Mouse (Mus musculus): ENCODE measurements at regions not wholly inside any gene's neighbourhood (a gene's known extent, or its start where the extent isn't known, plus 50 kb on each side); places are given as distances from the start of the nearest gene placed in this dataset.

DNA sequence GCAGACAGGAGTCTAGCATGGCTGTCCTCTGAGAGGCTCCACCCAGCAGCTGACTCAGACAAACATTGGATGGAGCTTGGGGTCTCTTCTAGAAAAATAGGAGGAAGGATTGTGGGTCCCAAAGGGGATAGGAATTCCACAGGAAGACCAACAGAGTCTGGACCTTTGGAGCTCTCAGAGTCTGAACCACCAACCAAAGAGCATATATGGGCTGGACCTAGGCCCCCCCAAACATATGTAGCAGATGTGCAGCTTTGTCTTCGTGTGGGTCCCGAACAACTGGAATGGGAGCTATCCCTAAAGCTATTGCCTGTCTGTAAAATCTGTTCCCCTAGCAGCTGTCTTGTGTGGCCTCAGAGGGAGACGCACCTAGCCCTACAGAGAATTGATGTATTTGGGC is 50.1 kb upstream of the Cpm start:
- H3K36me3 ChIP-seq (ENCODE audit: control insufficient read depth, insufficient read depth, low read length): no peaks in the 10 kb centered on the region
- H3K4me1 ChIP-seq (ENCODE audit: control insufficient read depth, insufficient read depth, low read length): peaks cover 12% of the 10 kb centered on the region
- H3K27ac ChIP-seq (replicated peaks; ENCODE audit: low read depth, low read length): no peak overlapping the region
- H3K4me2 ChIP-seq (replicated peaks; ENCODE audit: low read depth, low read length, severe bottlenecking): no peak overlapping the region
- no peaks in the 10 kb centered on the region for H3K9me3 ChIP-seq (ENCODE audit: control insufficient read depth, low read length)
- 72% methylated on average over 3 of the region's 3 CpGs for WGBS
- DNase-seq (ENCODE audit: low spot score) (no peak), ATAC-seq (ENCODE audit: low FRiP score, low read depth) (no peak)
- TF ChIP-seq POLR2A (IDR thresholded peaks at IDR 0.05; ENCODE audit: borderline replicate concordance, extremely low read depth, insufficient read depth, insufficient read length): no peak
- H3K27me3 ChIP-seq (ENCODE audit: control insufficient read depth, insufficient read depth, low read length): no peaks in the 10 kb centered on the region
- H3K9ac ChIP-seq (ENCODE audit: low read depth, low read length, severe bottlenecking): no peak overlapping the region
- H3K4me3 ChIP-seq (replicated peaks; ENCODE audit: low read length): no peak overlapping the region

DNA sequence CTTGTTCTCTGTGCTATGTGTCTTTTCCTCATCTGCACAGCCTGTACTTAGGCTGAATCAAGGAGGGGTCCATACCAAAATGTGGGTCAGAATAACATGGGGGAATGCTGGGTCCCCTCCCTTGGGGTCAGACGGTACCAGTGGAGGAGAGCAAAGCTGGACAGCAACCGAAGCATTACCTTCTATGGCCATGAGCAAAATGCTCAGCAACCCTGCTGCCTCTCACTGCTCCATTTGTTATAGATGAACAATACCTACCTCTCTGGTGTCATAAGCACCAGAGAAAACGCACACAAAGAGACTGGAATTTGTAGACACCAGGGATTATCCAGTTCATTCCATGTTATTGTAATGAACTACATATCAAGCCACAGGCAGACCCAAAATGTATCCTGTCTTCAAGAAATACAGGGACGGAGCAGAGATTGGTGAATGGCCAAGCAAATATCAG is 50.6 kb upstream of the Cpm start:
- peaks cover 8% of the 10 kb centered on the region for H3K4me1 ChIP-seq (ENCODE audit: control insufficient read depth, insufficient read depth, low read length)
- ATAC-seq (ENCODE audit: low FRiP score, low read depth): no peak
- H3K9me3 ChIP-seq (ENCODE audit: control insufficient read depth, low read length): no peaks in the 10 kb centered on the region
- no peak overlapping the region for H3K9ac ChIP-seq (ENCODE audit: low read depth, low read length, severe bottlenecking)
- no peak overlapping the region for H3K4me2 ChIP-seq (replicated peaks; ENCODE audit: low read depth, low read length, severe bottlenecking)
- no peaks in the 10 kb centered on the region for H3K27me3 ChIP-seq (ENCODE audit: control insufficient read depth, insufficient read depth, low read length)
- 82% methylated on average over 4 of the region's 4 CpGs for WGBS
- no peak for DNase-seq (ENCODE audit: low spot score)
- H3K4me3 ChIP-seq (replicated peaks; ENCODE audit: low read length): no peak overlapping the region
- no peak for TF ChIP-seq POLR2A (IDR thresholded peaks at IDR 0.05; ENCODE audit: borderline replicate concordance, extremely low read depth, insufficient read depth, insufficient read length)
- no peak overlapping the region for H3K27ac ChIP-seq (replicated peaks; ENCODE audit: low read depth, low read length)
- H3K36me3 ChIP-seq (ENCODE audit: control insufficient read depth, insufficient read depth, low read length): no peaks in the 10 kb centered on the region

DNA sequence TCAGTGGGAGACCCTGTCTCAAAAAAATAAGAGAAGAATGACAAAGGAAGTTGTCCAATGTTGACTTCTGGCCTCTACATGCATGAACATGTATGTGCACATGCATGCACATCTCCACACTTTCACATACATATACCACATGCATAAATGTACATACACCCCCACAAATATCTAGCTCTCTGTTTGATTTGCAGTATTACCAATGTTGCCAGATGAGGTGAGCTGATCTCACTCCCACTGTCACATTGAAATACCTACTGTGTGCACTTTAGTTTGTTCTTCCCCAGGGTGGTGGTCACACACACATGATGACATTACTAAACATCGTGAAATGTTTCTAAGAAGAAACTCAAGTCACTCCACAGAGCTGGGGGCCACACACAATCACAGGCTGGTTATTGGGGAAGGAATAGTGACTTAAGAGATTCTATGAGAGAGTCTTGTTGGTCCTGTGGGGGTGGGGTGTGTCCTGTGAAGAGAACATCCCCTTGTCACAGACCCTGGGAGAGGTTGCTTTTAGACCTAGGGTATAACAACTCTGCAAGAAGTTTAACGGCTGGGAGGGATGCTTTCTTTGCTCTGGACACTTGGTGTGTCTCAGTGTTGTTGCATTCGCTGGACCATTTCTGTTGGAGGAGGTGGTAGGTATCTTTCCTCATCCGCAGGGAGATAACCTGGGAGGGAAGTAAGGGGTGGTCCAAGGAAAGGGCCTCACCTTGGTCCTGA is 51.2 kb upstream of the Cpm start:
- Histone ChIP-seq H3K27ac (replicated peaks; ENCODE audit: low read depth, low read length) (no peak overlapping the region), H3K4me1 (ENCODE audit: control insufficient read depth, insufficient read depth, low read length) (peaks cover 2% of the 10 kb centered on the region; the same call in 1 of the 2 replicates), H3K4me2 (replicated peaks; ENCODE audit: low read depth, low read length, severe bottlenecking) (no peak overlapping the region), H3K9ac (ENCODE audit: low read depth, low read length, severe bottlenecking) (no peak overlapping the region), H3K9me3 (ENCODE audit: control insufficient read depth, low read length) (no peaks in the 10 kb centered on the region), H3K36me3 (ENCODE audit: control insufficient read depth, insufficient read depth, low read length) (no peaks in the 10 kb centered on the region), H3K27me3 (ENCODE audit: control insufficient read depth, insufficient read depth, low read length) (no peaks in the 10 kb centered on the region), H3K4me3 (replicated peaks; ENCODE audit: low read length) (no peak overlapping the region)
- ATAC-seq (ENCODE audit: low FRiP score, low read depth): no peak
- DNase-seq (ENCODE audit: low spot score): no peak
- no peak for TF ChIP-seq POLR2A (IDR thresholded peaks at IDR 0.05; ENCODE audit: borderline replicate concordance, extremely low read depth, insufficient read depth, insufficient read length)
- WGBS: 95% methylated on average over 4 of the region's 4 CpGs

DNA sequence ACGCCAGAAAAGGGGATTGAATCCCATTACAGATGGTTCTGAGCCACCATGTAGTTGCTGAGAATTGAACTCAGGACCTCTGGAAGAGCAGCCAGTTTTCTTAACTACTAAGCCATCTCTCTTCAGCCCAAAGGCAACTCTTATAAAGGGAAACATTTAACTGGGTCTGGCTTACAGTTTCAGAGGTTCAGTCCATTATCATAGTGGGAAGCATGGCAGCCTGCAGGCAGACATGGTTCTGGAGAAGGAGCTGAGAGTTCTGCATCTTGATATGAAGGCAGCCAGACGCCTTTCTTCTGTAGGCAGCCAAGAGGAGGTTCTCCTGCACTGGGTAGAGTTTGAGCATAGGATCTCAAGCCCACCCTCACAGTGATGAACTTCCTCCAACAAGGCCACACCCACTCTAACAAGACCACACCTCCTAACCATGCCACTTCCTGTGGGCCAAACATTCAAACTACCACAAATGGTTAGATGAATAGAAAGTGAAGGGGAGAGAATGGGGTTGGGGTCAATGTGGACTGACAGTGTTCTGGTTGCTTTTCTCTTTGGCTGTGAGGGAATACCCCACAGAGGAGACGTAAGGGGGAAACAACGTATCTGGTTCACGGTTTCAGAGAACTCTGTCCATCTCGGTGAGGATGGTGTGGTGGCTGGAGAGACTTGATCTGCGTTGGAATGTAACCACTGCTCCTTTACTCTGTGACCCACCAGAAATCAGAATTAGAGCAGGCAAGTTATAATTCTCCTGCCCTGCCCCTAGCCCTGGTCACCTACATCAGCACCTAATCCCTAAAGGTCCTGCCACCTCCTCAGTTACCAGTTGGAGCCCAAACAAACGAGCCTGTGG is 52.2 kb upstream of the Cpm start:
- DNase-seq (ENCODE audit: low spot score) (no peak), ATAC-seq (ENCODE audit: low FRiP score, low read depth) (no peak)

DNA sequence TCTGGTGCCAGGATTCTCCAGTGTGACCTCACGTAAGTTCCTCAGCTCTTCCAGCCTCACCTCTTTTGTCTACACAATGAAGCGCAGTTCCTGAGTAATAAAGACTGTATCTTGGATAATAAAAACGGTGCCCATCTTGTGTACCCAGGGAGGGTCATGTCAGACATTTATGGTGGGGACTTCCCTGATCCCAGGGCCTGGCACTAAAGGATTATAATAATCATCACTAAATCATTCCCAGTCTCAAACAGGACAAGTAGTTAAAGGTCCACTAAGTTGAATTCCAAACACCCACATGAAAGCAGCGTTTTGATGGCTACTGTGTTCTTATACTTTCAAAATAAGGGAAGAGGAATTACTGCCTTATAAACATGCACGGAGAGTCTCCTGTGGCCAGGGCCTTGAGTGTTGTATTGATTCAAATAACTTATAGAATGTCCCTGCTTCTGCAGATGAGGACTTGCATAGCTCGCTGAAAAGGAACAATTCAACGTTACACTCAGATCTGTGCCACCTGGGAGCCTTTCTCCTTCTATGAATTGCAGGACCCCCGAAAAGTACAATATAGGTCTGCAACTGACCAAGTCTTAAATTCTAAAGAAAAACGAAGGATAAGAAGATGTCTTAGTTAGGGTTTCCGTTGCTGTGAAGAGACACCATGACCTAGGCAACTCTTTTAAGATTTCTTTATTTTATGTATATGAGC is 53.0 kb upstream of the Cpm start:
- H3K27ac ChIP-seq (replicated peaks; ENCODE audit: low read depth, low read length): no peak overlapping the region
- 71% methylated on average over 10 of the region's 10 CpGs for WGBS
- no peaks in the 10 kb centered on the region for H3K36me3 ChIP-seq (ENCODE audit: control insufficient read depth, insufficient read depth, low read length)
- ATAC-seq (ENCODE audit: low FRiP score, low read depth) (no peak), DNase-seq (ENCODE audit: low spot score) (no peak)
- no peaks in the 10 kb centered on the region for H3K27me3 ChIP-seq (ENCODE audit: control insufficient read depth, insufficient read depth, low read length)
- no peak overlapping the region for H3K4me2 ChIP-seq (replicated peaks; ENCODE audit: low read depth, low read length, severe bottlenecking)
- no peak for TF ChIP-seq POLR2A (IDR thresholded peaks at IDR 0.05; ENCODE audit: borderline replicate concordance, extremely low read depth, insufficient read depth, insufficient read length)
- no peak overlapping the region for H3K4me3 ChIP-seq (replicated peaks; ENCODE audit: low read length)
- H3K4me1 ChIP-seq (ENCODE audit: control insufficient read depth, insufficient read depth, low read length): 0 out of 2 replicates have a peak, but pooled peaks cover 6% of the 10 kb centered on the region
- H3K9ac ChIP-seq (ENCODE audit: low read depth, low read length, severe bottlenecking): no peak overlapping the region
- H3K9me3 ChIP-seq (ENCODE audit: control insufficient read depth, low read length): no peaks in the 10 kb centered on the region

More for the DNA sequence above, 52.2 kb upstream of the Cpm start:
- no peaks in the 10 kb centered on the region for H3K9me3 ChIP-seq (ENCODE audit: control insufficient read depth, low read length)
- no peak overlapping the region for H3K9ac ChIP-seq (ENCODE audit: low read depth, low read length, severe bottlenecking)
- 90% methylated on average over 8 of the region's 8 CpGs for WGBS
- no peak overlapping the region for H3K27ac ChIP-seq (replicated peaks; ENCODE audit: low read depth, low read length)
- H3K4me3 ChIP-seq (replicated peaks; ENCODE audit: low read length): no peak overlapping the region
- H3K36me3 ChIP-seq (ENCODE audit: control insufficient read depth, insufficient read depth, low read length): no peaks in the 10 kb centered on the region
- H3K27me3 ChIP-seq (ENCODE audit: control insufficient read depth, insufficient read depth, low read length): no peaks in the 10 kb centered on the region
- H3K4me2 ChIP-seq (replicated peaks; ENCODE audit: low read depth, low read length, severe bottlenecking): no peak overlapping the region
- 0 out of 2 replicates have a peak, but pooled peaks cover 2% of the 10 kb centered on the region for H3K4me1 ChIP-seq (ENCODE audit: control insufficient read depth, insufficient read depth, low read length)
- no peak for TF ChIP-seq POLR2A (IDR thresholded peaks at IDR 0.05; ENCODE audit: borderline replicate concordance, extremely low read depth, insufficient read depth, insufficient read length)

All from limb, embryonic 14.5 days (tissue).